Mouse (Mus musculus) intestine, postnatal 0 days (tissue): ENCODE results near the gene Ccdc142. TPM values are rescaled to one million over a fixed set of nuclear protein-coding genes. Genes with fewer than 3 reads are reported as not detected.
A peak's percentile ranks its signal among the peaks of the same experiment; 100 is the strongest.

Experiments
- ATAC-seq: fragments of 200-750 bp; cut with Nextera tagmentation; 2 replicates; pipeline ENCODE4 v1.8.0; 2017; ENCODE audit warnings: mild to moderate bottlenecking, moderate TSS enrichment, moderate library complexity
- H3K27ac ChIP-seq: fragments of 300-500 bp; sonication (generic); 2 replicates; pipeline ENCODE4 v1.5.1; 2014; ENCODE audit warnings: mild to moderate bottlenecking, low read depth, low read length, moderate library complexity
- H3K27me3 ChIP-seq: fragments of 300-500 bp; sonication (generic); replicated peaks from 2 replicates; pipeline ENCODE4 v1.6.1; 2014; ENCODE audit warnings: low read length, mixed read lengths; ENCODE audit not compliant: control insufficient read depth, insufficient read depth
- H3K36me3 ChIP-seq: fragments of 300-500 bp; sonication (generic); 2 replicates; pipeline ENCODE4 v1.6.1; 2014; ENCODE audit warnings: mild to moderate bottlenecking, moderate library complexity; ENCODE audit not compliant: control insufficient read depth, insufficient read depth
- H3K4me1 ChIP-seq: fragments of 300-500 bp; sonication (generic); replicated peaks from 2 replicates; pipeline ENCODE4 v1.6.1; 2014; ENCODE audit warnings: antibody characterized with exemption, low read length, mixed read lengths; ENCODE audit not compliant: control insufficient read depth, insufficient read depth
- H3K4me2 ChIP-seq: fragments of 300-500 bp; sonication (generic); replicated peaks from 2 replicates; pipeline ENCODE4 v1.6.1; 2014; ENCODE audit warnings: low read depth, mild to moderate bottlenecking, moderate library complexity
- H3K4me3 ChIP-seq: fragments of 300-500 bp; sonication (generic); 2 replicates; pipeline ENCODE4 v1.5.1; 2014; ENCODE audit warnings: low read depth, low read length
- H3K9ac ChIP-seq: fragments of 300-500 bp; sonication (generic); 2 replicates; pipeline ENCODE4 v1.6.1; 2014; ENCODE audit warnings: mild to moderate bottlenecking, low read depth, low read length
- H3K9me3 ChIP-seq: fragments of 300-500 bp; sonication (generic); 2 replicates; pipeline ENCODE4 v1.6.1; 2016; ENCODE audit warnings: mixed run types; ENCODE audit not compliant: control insufficient read depth
- CTCF ChIP-seq: sonication (generic); IDR thresholded peaks from 2 replicates; pipeline ENCODE4 v1.5.1; 2016; ENCODE audit warnings: low read depth, mild to moderate bottlenecking, control low read depth, antibody characterized with exemption, moderate library complexity
- WGBS: fragments of 180-500 bp; shearing (Covaris S2); extraction: QIAGEN DNeasy Blood & Tissue Kit; methylation state at CpG from one replicate; pipeline ENCODE4 v1.1.7; 2014; 5-methylcytosine and 5-hydroxymethylcytosine counted together
- polyA plus RNA-seq: library from polyadenylated mRNA; unstranded; fragments of >200 nt; fragmentation: Nextera tagmentation; extraction: Ambion mirVana; gene quantifications from 2 replicates; pipeline ENCODE4 v1.2.1, GENCODE M21; 2015

Gene Ccdc142
- polyA plus RNA-seq, 1 experiment from 2014 or later, result 1.3 TPM

DNA sequence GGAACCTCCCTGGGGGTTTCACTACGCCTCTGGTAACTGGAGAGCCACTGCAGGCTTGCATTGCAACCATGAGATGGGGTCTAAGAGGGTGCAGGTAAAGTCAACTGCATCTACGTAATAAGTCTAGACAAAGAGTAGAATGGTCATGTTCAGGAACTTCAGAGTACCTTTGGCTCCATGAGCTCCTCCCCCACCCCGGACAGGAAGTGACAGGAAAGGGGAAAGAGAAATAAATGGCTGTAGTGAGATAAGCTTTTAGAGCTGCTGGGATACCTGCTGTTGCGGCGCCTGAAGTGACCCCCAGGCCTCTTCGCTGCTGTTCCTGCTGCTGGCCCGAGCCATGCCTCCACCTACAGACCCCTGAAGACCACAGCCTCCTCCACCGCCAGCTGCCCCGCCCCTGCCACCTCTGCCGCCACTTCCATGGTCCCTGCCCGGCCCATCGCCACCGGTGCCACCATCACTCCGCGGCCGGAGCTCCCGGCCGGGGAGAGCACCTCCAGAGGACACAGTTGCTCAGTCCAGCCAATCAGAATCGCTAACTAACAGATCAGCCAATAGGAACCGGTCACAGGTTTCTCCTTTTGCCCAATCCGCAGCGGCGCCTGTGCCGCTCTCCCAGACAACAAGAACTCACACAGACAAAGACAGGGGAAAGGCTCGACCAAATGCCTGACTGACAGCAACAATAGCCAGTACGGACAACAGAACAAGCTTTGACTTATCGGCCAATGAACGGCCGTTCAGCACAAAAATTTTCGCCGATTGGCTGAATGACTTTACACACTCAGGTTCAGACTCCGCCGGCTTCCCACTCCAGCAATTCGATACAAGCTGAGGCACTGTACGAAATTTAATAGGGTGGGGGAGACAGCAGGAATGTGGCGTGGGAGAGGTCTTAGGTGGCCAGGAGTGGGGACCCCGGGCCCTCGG lies 19.8 kb downstream of the Ccdc142 start, which contains the start of gene Wbp1:
Gene Wbp1, minus strand, starts transcription at position 630 of the 933 bp plus-strand sequence.
- peak; percentile 95 for ATAC-seq
- Histone ChIP-seq H3K4me2 (peak within 1 kb of the TSS; percentile 93), H3K9ac (peak within 1 kb of the TSS; percentile 61), H3K36me3 (peaks cover 14% of the 10 kb centered on the region), H3K27me3 (no peaks in the 10 kb centered on the region), H3K4me1 (0 out of 2 replicates have a peak, but pooled peaks cover 5% of the 10 kb centered on the region), H3K4me3 (peak within 1 kb of the TSS; percentile 63), H3K27ac (peak within 1 kb of the TSS; percentile 92), H3K9me3 (no peaks in the 10 kb centered on the region)
- peak; percentile 40; the same call in 1 of the 2 replicates for TF ChIP-seq CTCF
- WGBS, result under 1% methylated on average over 38 of the region's 38 CpGs

DNA sequence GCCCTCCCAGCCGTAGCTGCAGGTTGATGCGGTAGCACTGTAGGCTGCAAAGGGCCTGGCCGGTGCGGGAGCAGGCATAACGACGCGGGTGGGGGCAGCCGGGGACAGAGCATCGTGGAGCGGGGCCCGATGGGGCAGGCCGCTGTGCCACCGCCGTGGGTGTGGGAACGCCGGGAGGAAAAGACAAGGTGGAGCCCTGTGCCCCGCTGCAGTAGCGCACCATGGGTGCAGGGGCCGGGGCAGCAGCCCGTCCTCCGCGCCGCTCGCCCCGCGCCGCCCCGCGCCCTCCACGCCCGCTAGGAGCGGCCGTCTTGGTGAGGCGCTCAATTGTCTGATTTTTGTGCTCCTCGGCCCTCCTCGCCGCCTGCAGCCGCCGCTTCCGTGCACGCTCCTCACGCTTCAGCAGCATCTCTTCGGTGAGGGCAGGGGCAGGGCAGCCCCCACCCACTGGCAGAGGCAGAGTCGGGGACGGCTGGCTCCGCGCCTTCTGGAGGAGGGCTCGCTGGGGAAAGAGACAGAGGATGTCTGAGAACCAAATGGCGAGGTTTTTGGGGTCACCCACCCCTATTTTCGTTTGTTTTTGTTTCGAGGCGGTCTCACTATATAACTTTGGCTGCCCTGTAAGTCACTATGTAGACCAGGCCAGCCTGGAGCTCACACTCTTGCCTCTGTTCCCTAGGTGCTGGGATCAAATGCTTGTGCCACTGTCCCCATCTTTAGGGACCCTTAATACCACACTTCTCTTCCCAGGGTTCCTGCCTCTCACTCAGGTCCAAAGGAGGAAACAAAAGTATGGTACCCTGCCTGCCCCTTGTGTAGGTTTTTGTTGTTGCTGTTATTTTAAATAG lies 20.7 kb downstream of the Ccdc142 start:
- ATAC-seq, result peak; percentile 44

DNA sequence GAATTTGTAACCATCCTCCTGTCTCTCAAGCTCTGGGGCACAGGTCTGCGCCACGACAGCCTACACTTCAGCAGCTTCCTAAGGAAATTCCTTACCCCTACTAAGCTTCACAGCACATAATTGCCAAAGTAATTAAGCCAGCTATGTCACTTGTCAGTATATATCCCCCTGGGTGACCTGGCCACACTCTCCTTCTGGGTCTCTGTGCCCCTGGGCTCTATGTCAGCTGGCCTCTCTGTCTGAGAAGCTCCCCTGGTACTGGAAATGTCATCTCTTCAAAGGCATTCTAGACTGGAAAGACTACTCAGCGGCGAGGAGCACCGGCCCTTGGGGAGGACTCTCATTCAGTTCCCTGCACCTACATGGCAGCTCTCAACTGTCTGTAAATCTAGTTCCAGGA lies 21.6 kb downstream of the Ccdc142 start:
- no peak overlapping the region for H3K4me3 ChIP-seq
- peaks cover 6% of the 10 kb centered on the region for H3K36me3 ChIP-seq
- no peaks in the 10 kb centered on the region for H3K27me3 ChIP-seq
- no peaks in the 10 kb centered on the region for H3K9me3 ChIP-seq
- no peak overlapping the region for H3K27ac ChIP-seq
- H3K4me2 ChIP-seq, result no peak overlapping the region
- H3K4me1 ChIP-seq, result 0 out of 2 replicates have a peak, but pooled peaks cover 3% of the 10 kb centered on the region
- ATAC-seq, result no peak
- H3K9ac ChIP-seq, result no peak overlapping the region
- TF ChIP-seq CTCF, result no peak
- 85% methylated on average over 5 of the region's 5 CpGs for WGBS

More for the DNA sequence above, 20.7 kb downstream of the Ccdc142 start:
- WGBS, result 1% methylated on average over 47 of the region's 52 CpGs
- peaks cover 14% of the 10 kb centered on the region for H3K36me3 ChIP-seq
- peak overlapping the region; percentile 63 for H3K4me3 ChIP-seq
- TF ChIP-seq CTCF, result 0 out of 2 replicates have a peak, but pooled peaks have one; percentile 20
- H3K4me2 ChIP-seq, result peak overlapping the region; percentile 93
- H3K9ac ChIP-seq, result peak overlapping the region; percentile 61
- H3K4me1 ChIP-seq, result 0 out of 2 replicates have a peak, but pooled peaks cover 3% of the 10 kb centered on the region
- H3K27me3 ChIP-seq, result no peaks in the 10 kb centered on the region
- H3K9me3 ChIP-seq, result no peaks in the 10 kb centered on the region
- H3K27ac ChIP-seq, result peak overlapping the region; percentile 86

DNA sequence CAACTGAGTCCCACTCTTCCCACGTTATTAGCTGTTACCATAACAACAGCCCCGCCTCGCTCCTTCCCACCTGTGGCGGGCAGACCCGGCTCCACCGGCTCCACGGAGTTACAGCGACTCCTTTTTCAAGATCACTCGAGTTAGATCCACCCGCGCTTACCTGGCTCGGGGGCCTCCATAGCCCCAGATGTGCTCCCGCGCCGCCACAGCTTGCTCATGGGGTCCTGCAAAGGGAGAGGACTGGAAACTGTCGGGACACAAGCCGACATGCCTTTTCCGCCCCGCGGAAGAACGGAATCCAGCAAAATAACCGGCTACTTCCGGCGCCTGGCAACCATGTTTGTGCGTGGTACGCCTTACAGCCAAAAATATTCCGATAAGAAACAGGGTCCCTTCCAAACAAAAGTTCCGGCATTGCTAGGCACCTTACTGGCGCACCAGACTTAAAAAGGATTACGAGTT lies 23.5 kb downstream of the Ccdc142 start:
- ATAC-seq, result peak; percentile 4; the same call in 1 of the 2 replicates

DNA sequence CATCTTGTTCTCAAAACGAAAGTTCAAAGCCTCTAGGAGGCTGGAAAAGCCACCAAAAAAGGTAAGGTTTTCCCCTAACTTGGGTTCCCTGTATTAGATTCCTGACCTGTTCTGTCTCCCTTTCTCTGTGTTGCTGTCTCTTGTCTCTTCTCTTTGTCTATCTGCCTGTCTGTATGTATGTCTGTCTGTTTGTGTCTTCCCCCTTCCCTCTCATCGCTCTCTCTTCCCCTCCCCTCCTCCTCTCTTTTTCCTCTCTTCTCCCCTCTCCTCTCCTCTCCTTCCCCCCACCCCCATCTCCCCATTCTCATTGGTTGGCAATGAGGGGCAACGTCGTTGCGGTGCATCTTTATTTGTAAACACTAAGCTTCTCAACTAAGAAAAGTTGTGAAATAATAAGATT lies 23.9 kb downstream of the Ccdc142 start, which contains the start of gene Ino80b:
Gene Ino80b, minus strand, starts transcription at position 101 of the 400 bp plus-strand sequence.
- Histone ChIP-seq H3K4me1 (0 out of 2 replicates have a peak, but pooled peaks cover 3% of the 10 kb centered on the region), H3K9ac (peak within 1 kb of the TSS; percentile 60), H3K27ac (no peak within 1 kb of the TSS), H3K4me3 (peak within 1 kb of the TSS; percentile 78), H3K9me3 (no peaks in the 10 kb centered on the region), H3K36me3 (no peaks in the 10 kb centered on the region), H3K4me2 (peak within 1 kb of the TSS; percentile 73), H3K27me3 (no peaks in the 10 kb centered on the region)
- no peak for TF ChIP-seq CTCF
- WGBS, result 25% methylated on average over 5 of the region's 5 CpGs
- no peak for ATAC-seq

More for the DNA sequence above, 23.5 kb downstream of the Ccdc142 start:
- Histone ChIP-seq H3K36me3 (no peaks in the 10 kb centered on the region), H3K27me3 (no peaks in the 10 kb centered on the region), H3K9ac (peak overlapping the region; percentile 60), H3K27ac (no peak overlapping the region), H3K4me2 (peak overlapping the region; percentile 73), H3K9me3 (no peaks in the 10 kb centered on the region), H3K4me1 (0 out of 2 replicates have a peak, but pooled peaks cover 3% of the 10 kb centered on the region), H3K4me3 (peak overlapping the region; percentile 78)
- WGBS, result under 1% methylated on average over 30 of the region's 30 CpGs
- TF ChIP-seq CTCF, result no peak
